8 mouse cellular contexts compared by ENCODE assay signal in genomic region chr13:21530781-21531201, GRCm38 (mm10). TPM values are rescaled to one million over a fixed set of nuclear protein-coding genes. Genes with fewer than 3 reads are reported as not detected.
A peak's percentile ranks its signal among the peaks of the same experiment; 100 is the strongest.
DNase-seq lines count a peak whose midpoint lies in the region; ATAC-seq lines count a peak whose summit lies in the region.

TSS of gene Zkscan8 (minus strand) at chr13:21531120.

- no peaks in the 10 kb centered on the region for H3K36me3 ChIP-seq in hindbrain, embryonic 11.5 days (ENCODE audit: control insufficient read depth, insufficient read depth, low read length)

- H3K27ac ChIP-seq in hindbrain, embryonic 11.5 days (ENCODE audit: low read depth, low read length) = peak within 1 kb of the TSS; percentile 90

- H3K4me1 ChIP-seq in hindbrain, embryonic 11.5 days (replicated peaks; ENCODE audit: control insufficient read depth, insufficient read depth, low read length) = no peaks in the 10 kb centered on the region

- H3K27me3 ChIP-seq in hindbrain, embryonic 11.5 days (ENCODE audit: control insufficient read depth, insufficient read depth, low read length) = no peaks in the 10 kb centered on the region

- WGBS in hindbrain, embryonic 11.5 days = under 1% methylated on average over 37 of the region's 39 CpGs

- DNase-seq in MN1 (ENCODE audit: low spot score) = peak; percentile 85
- DNase-seq in cerebellum, adult 9-10 months = peak; percentile 90
- peak; percentile 89 for DNase-seq in hindbrain, embryonic 11.5 days (ENCODE audit: low spot score)
- peak; percentile 86 to 92 for DNase-seq in layer of hippocampus, postnatal 10 days (ENCODE audit: low spot score in 2 of 2)
- DNase-seq in lung, postnatal 10 days = peak; percentile 91
- DNase-seq in ovary, postnatal 36 days (ENCODE audit: low spot score) = peak; percentile 88
- DNase-seq in thymus, postnatal 25 days = peak; percentile 91

- peak within 1 kb of the TSS; percentile 49 for H3K4me2 ChIP-seq in hindbrain, embryonic 11.5 days (replicated peaks; ENCODE audit: low read depth, low read length)

- no peaks in the 10 kb centered on the region for H3K9me3 ChIP-seq in hindbrain, embryonic 11.5 days (ENCODE audit: control insufficient read depth, low read length)

- peak within 1 kb of the TSS; percentile 90 for H3K4me3 ChIP-seq in hindbrain, embryonic 11.5 days (ENCODE audit: low read depth, low read length)

- ATAC-seq in frontal cortex, adult (ENCODE audit: low TSS enrichment) = peak; percentile 100
- peak; percentile 99 for ATAC-seq in hindbrain, embryonic 11.5 days (ENCODE audit: low FRiP score)

- peak within 1 kb of the TSS; percentile 99 for H3K9ac ChIP-seq in hindbrain, embryonic 11.5 days (ENCODE audit: low read depth, low read length)

RNA-seq across cellular contexts. Expression of gene Zkscan8, which starts in this region (rescaled TPM):
- 9.8 and 11.0 TPM in 2 replicates for polyA plus RNA-seq in hindbrain, embryonic 11.5 days (2014; fragmentation: Nextera tagmentation; extraction: Ambion mirVana)
- total RNA-seq in layer of hippocampus, postnatal 10 days (2021) = 10 to 100 TPM; 12.9 to 15.9 TPM

Comparison
In these comparisons a context has a peak if more than half of its experiments do, and no peak if none do; other contexts are left out.
1. Peak in every context shown above with its lines: DNase-seq, ATAC-seq, H3K4me3 ChIP-seq and H3K27ac ChIP-seq.